Mouse (Mus musculus): ENCODE data around the gene Sirt5. TPM values are rescaled to one million over a fixed set of nuclear protein-coding genes. Genes with fewer than 3 reads are reported as not detected.
A peak's percentile ranks its signal among the peaks of the same experiment; 100 is the strongest.

The Sirt5 gene
- polyA plus RNA-seq (2015; fragmentation: Nextera tagmentation; extraction: Ambion mirVana), result 5.1 and 6.0 TPM in 2 replicates

GRCm38 (mm10) chr13:43364985-43365824 is at the start of gene Sirt5:
Gene Sirt5, plus strand, starts transcription at chr13:43365496.
- H3K9ac ChIP-seq (ENCODE audit: low read depth, low read length), result peak within 1 kb of the TSS; percentile 66
- ATAC-seq (ENCODE audit: low read depth), result peak; percentile 86
- WGBS (ENCODE audit: insufficient replicate concordance), result 12% methylated on average over 42 of the region's 42 CpGs

DNA sequence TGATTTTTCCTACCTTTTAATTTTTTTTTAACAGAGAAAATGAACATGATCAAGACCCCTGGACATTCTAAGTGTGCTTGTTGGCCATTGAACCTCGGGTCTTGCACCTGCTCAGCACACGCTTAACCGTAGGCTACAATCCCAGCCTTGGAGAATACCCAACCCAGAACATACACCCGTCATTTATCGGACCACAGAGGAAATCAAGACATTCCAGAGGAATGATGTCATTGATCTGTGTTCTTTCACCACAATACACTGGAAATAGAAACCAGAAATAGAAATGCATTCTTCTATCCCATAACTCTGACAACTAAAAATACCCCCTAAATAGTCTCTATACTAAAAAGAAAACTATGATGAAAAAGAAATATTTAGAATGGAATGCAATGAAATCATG is 47.9 kb upstream of the Sirt5 start:
- WGBS (ENCODE audit: insufficient replicate concordance), result 64% methylated on average over 5 of the region's 5 CpGs
- H3K4me2 ChIP-seq (ENCODE audit: low read depth, low read length), result no peak overlapping the region
- H3K4me3 ChIP-seq (ENCODE audit: low read depth, low read length), result no peak overlapping the region
- H3K27me3 ChIP-seq (ENCODE audit: control insufficient read depth, insufficient read depth, low read depth, low read length), result no peaks in the 10 kb centered on the region
- H3K9ac ChIP-seq (ENCODE audit: low read depth, low read length), result no peak overlapping the region
- no peaks in the 10 kb centered on the region for H3K4me1 ChIP-seq (ENCODE audit: control insufficient read depth, low read depth, low read length)
- no peaks in the 10 kb centered on the region for H3K9me3 ChIP-seq (replicated peaks; ENCODE audit: control insufficient read depth, low read length)
- no peak overlapping the region for H3K27ac ChIP-seq (ENCODE audit: low read length)
- no peaks in the 10 kb centered on the region for H3K36me3 ChIP-seq (ENCODE audit: control insufficient read depth, insufficient read depth)
- ATAC-seq (ENCODE audit: low read depth), result no peak

More at GRCm38 (mm10) chr13:43364985-43365824, at the start of gene Sirt5:
- Histone ChIP-seq H3K4me2 (ENCODE audit: low read depth, low read length) (peak within 1 kb of the TSS; percentile 80), H3K27ac (ENCODE audit: low read length) (peak within 1 kb of the TSS; percentile 43; the same call in 1 of the 2 replicates), H3K4me3 (ENCODE audit: low read depth, low read length) (peak within 1 kb of the TSS; percentile 67), H3K4me1 (ENCODE audit: control insufficient read depth, low read depth, low read length) (peaks cover 3% of the 10 kb centered on the region; the same call in 1 of the 2 replicates), H3K36me3 (ENCODE audit: control insufficient read depth, insufficient read depth) (no peaks in the 10 kb centered on the region), H3K9me3 (replicated peaks; ENCODE audit: control insufficient read depth, low read length) (no peaks in the 10 kb centered on the region), H3K27me3 (ENCODE audit: control insufficient read depth, insufficient read depth, low read depth, low read length) (no peaks in the 10 kb centered on the region)

- 23% methylated on average over 3 of the region's 3 CpGs for WGBS (ENCODE audit: insufficient replicate concordance)
- Histone ChIP-seq H3K4me2 (ENCODE audit: low read depth, low read length) (no peak overlapping the region), H3K9ac (ENCODE audit: low read depth, low read length) (no peak overlapping the region), H3K4me1 (ENCODE audit: control insufficient read depth, low read depth, low read length) (no peaks in the 10 kb centered on the region), H3K4me3 (ENCODE audit: low read depth, low read length) (no peak overlapping the region), H3K36me3 (ENCODE audit: control insufficient read depth, insufficient read depth) (no peaks in the 10 kb centered on the region), H3K27ac (ENCODE audit: low read length) (no peak overlapping the region), H3K27me3 (ENCODE audit: control insufficient read depth, insufficient read depth, low read depth, low read length) (no peaks in the 10 kb centered on the region), H3K9me3 (replicated peaks; ENCODE audit: control insufficient read depth, low read length) (no peaks in the 10 kb centered on the region)
- ATAC-seq (ENCODE audit: low read depth), result no peak
Measured at GRCm38 (mm10) chr13:43319396-43319795, 45.9 kb upstream of the Sirt5 start.

DNA sequence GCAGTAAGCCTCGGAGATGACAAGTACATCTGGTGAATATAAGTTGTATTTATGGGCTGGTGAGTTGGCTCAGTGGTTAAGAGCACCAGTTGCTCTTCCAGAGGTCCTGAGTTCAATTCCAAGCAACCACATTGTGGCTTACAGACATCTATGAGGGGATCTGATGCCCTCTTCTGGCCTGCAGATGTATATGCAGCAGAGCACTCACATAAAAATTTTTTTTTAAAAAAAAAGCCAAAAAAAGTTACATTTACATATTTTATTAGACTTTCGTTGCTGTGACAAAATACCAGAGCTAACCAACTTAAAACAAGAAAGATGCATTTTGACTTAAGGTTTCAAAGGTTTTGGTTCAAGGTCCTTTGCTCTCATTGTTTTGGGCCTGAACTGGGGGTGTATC is 43.8 kb upstream of the Sirt5 start:
- no peak overlapping the region for H3K4me2 ChIP-seq (ENCODE audit: low read depth, low read length)
- H3K4me3 ChIP-seq (ENCODE audit: low read depth, low read length), result no peak overlapping the region
- no peak overlapping the region for H3K9ac ChIP-seq (ENCODE audit: low read depth, low read length)
- 44% methylated on average over 2 of the region's 2 CpGs for WGBS (ENCODE audit: insufficient replicate concordance)
- H3K36me3 ChIP-seq (ENCODE audit: control insufficient read depth, insufficient read depth), result no peaks in the 10 kb centered on the region
- ATAC-seq (ENCODE audit: low read depth), result no peak
- no peaks in the 10 kb centered on the region for H3K9me3 ChIP-seq (replicated peaks; ENCODE audit: control insufficient read depth, low read length)
- no peak overlapping the region for H3K27ac ChIP-seq (ENCODE audit: low read length)
- no peaks in the 10 kb centered on the region for H3K27me3 ChIP-seq (ENCODE audit: control insufficient read depth, insufficient read depth, low read depth, low read length)
- H3K4me1 ChIP-seq (ENCODE audit: control insufficient read depth, low read depth, low read length), result no peaks in the 10 kb centered on the region

- H3K27ac ChIP-seq (ENCODE audit: low read length), result no peak overlapping the region
- no peak overlapping the region for H3K4me2 ChIP-seq (ENCODE audit: low read depth, low read length)
- H3K9ac ChIP-seq (ENCODE audit: low read depth, low read length), result no peak overlapping the region
- no peaks in the 10 kb centered on the region for H3K27me3 ChIP-seq (ENCODE audit: control insufficient read depth, insufficient read depth, low read depth, low read length)
- ATAC-seq (ENCODE audit: low read depth), result no peak
- no peaks in the 10 kb centered on the region for H3K9me3 ChIP-seq (replicated peaks; ENCODE audit: control insufficient read depth, low read length)
- H3K4me1 ChIP-seq (ENCODE audit: control insufficient read depth, low read depth, low read length), result no peaks in the 10 kb centered on the region
- 15% methylated on average over 1 of the region's 1 CpGs for WGBS (ENCODE audit: insufficient replicate concordance)
- no peaks in the 10 kb centered on the region for H3K36me3 ChIP-seq (ENCODE audit: control insufficient read depth, insufficient read depth)
- no peak overlapping the region for H3K4me3 ChIP-seq (ENCODE audit: low read depth, low read length)
Measured at GRCm38 (mm10) chr13:43325427-43325826, 39.9 kb upstream of the Sirt5 start.

GRCm38 (mm10) chr13:43331721-43332444 is 33.4 kb upstream of the Sirt5 start:
- no peaks in the 10 kb centered on the region for H3K4me1 ChIP-seq (ENCODE audit: control insufficient read depth, low read depth, low read length)
- H3K27me3 ChIP-seq (ENCODE audit: control insufficient read depth, insufficient read depth, low read depth, low read length), result no peaks in the 10 kb centered on the region
- H3K9ac ChIP-seq (ENCODE audit: low read depth, low read length), result no peak overlapping the region
- no peak for ATAC-seq (ENCODE audit: low read depth)
- no peak overlapping the region for H3K27ac ChIP-seq (ENCODE audit: low read length)
- no peaks in the 10 kb centered on the region for H3K9me3 ChIP-seq (replicated peaks; ENCODE audit: control insufficient read depth, low read length)
- 34% methylated on average over 11 of the region's 11 CpGs for WGBS (ENCODE audit: insufficient replicate concordance)
- H3K4me3 ChIP-seq (ENCODE audit: low read depth, low read length), result no peak overlapping the region
- no peak overlapping the region for H3K4me2 ChIP-seq (ENCODE audit: low read depth, low read length)
- no peaks in the 10 kb centered on the region for H3K36me3 ChIP-seq (ENCODE audit: control insufficient read depth, insufficient read depth)

- H3K36me3 ChIP-seq (ENCODE audit: control insufficient read depth, insufficient read depth), result no peaks in the 10 kb centered on the region
- H3K27me3 ChIP-seq (ENCODE audit: control insufficient read depth, insufficient read depth, low read depth, low read length), result no peaks in the 10 kb centered on the region
- 25% methylated on average over 7 of the region's 7 CpGs for WGBS (ENCODE audit: insufficient replicate concordance)
- no peak for ATAC-seq (ENCODE audit: low read depth)
- no peak overlapping the region for H3K4me3 ChIP-seq (ENCODE audit: low read depth, low read length)
- H3K9ac ChIP-seq (ENCODE audit: low read depth, low read length), result no peak overlapping the region
- no peaks in the 10 kb centered on the region for H3K4me1 ChIP-seq (ENCODE audit: control insufficient read depth, low read depth, low read length)
- no peak overlapping the region for H3K4me2 ChIP-seq (ENCODE audit: low read depth, low read length)
- no peak overlapping the region for H3K27ac ChIP-seq (ENCODE audit: low read length)
- no peaks in the 10 kb centered on the region for H3K9me3 ChIP-seq (replicated peaks; ENCODE audit: control insufficient read depth, low read length)
Measured at GRCm38 (mm10) chr13:43332591-43332990, 32.7 kb upstream of the Sirt5 start.

DNA sequence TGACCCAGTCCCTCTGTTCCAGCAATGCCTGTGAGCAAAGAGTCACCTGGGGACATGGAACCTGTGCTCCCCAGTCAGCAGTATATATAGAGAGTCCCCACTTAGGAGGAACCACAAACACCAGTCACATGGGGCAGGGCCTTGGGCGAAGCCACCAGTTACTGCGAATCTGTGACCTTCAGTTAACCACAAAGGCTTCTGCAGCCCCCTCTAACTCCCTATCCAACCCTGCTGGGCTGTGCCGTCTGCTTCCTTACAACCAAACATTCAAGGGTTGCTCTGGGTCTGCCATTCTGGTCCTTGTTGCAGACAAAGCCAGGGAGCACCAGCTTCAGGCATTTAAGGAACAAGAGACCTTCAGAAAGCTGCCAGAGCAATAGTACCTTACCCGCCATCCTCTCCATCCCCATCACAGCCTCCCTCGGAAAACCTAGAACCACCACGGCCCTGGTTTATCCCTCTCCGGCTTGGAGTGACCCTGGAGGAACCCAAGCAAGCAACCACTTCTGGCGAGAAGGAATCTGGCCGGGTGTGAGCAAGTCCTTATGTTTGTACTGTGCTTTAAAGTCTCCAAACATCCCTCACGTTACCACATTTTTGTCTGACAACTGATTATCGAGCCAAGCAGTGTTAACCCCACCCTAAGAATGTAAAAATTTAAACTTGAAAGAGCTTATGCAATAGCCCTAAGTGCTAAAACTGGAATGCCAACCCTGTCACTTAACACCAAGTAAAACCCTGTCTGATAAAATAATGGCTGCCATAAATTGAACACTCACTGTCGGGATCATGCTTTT is 28.7 kb upstream of the Sirt5 start:
- 45% methylated on average over 12 of the region's 12 CpGs for WGBS (ENCODE audit: insufficient replicate concordance)
- H3K9ac ChIP-seq (ENCODE audit: low read depth, low read length), result no peak overlapping the region
- no peak for ATAC-seq (ENCODE audit: low read depth)
- H3K4me3 ChIP-seq (ENCODE audit: low read depth, low read length), result no peak overlapping the region
- no peaks in the 10 kb centered on the region for H3K9me3 ChIP-seq (replicated peaks; ENCODE audit: control insufficient read depth, low read length)
- no peaks in the 10 kb centered on the region for H3K36me3 ChIP-seq (ENCODE audit: control insufficient read depth, insufficient read depth)
- H3K27ac ChIP-seq (ENCODE audit: low read length), result no peak overlapping the region
- no peaks in the 10 kb centered on the region for H3K27me3 ChIP-seq (ENCODE audit: control insufficient read depth, insufficient read depth, low read depth, low read length)
- H3K4me1 ChIP-seq (ENCODE audit: control insufficient read depth, low read depth, low read length), result no peaks in the 10 kb centered on the region
- H3K4me2 ChIP-seq (ENCODE audit: low read depth, low read length), result no peak overlapping the region

Data from liver, embryonic 16.5 days (tissue).